Mouse (Mus musculus): Measurements from ENCODE around the gene Dock6. TPM values are rescaled to one million over a fixed set of nuclear protein-coding genes. Genes with fewer than 3 reads are reported as not detected.

Dock6 gene
- total and polyA plus RNA-seq, 3 experiments: 0.79 to 3.6 (median 3.3) TPM

DNA sequence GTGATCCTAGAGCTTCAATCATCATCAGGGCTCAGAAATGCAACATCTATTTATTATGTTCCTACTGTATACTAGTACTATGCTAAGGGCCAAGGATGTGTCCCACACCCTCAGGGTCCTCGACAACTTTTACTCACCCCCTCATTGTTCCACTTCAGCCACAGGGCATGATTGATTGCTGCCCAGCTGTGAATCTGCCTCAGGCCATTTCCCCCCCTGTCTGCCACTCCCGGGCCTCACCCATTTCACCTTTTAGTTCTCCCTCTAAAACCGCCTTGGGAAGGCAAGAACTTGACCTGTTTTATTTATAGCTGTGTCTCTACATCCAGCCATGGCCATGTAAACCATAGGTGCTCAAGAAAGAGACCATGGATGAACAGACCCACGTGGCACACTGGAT lies 28.5 kb downstream of the Dock6 start:
- Histone ChIP-seq H3K9me3 (replicated peaks; ENCODE audit: low read length) (no peaks in the 10 kb centered on the region), H3K4me1 (ENCODE audit: control insufficient read depth in 1 of 2, insufficient read depth in 2 of 2) (0 out of 4 replicates have a peak, but pooled peaks cover 0 to 3% of the 10 kb centered on the region in 2 experiments), H3K4me3 (replicated peaks in 1 of 3; ENCODE audit: low read depth in 2 of 3, low read length in 2 of 3, poor library complexity in 1 of 3) (no peak overlapping the region), H3K79me2 (replicated peaks; ENCODE audit: control insufficient read depth, extremely low read depth, insufficient read depth, poor library complexity, severe bottlenecking) (no peaks in the 10 kb centered on the region), H3K27me3 (replicated peaks) (no peaks in the 10 kb centered on the region), H3K4me2 (ENCODE audit: insufficient read depth, low read depth, poor library complexity, severe bottlenecking) (no peak overlapping the region), H3K9ac (ENCODE audit: insufficient read depth, low read depth) (no peak overlapping the region), H3K36me3 (replicated peaks in 1 of 2; ENCODE audit: control insufficient read depth in 1 of 2, insufficient read depth in 1 of 2, low read length in 1 of 2) (peaks cover 0 to 1% of the 10 kb centered on the region in 2 experiments), H3K27ac (ENCODE audit: insufficient read depth, low read depth) (no peak overlapping the region)
- no peak for TF ChIP-seq EP300 (IDR thresholded peaks at IDR 0.05; ENCODE audit: low read length)
- TF ChIP-seq MAZ (IDR thresholded peaks at IDR 0.05; ENCODE audit: low read depth, low read length): no peak
- TF ChIP-seq CTCF (conservative IDR thresholded peaks at IDR 0.05 in 1 of 2, IDR thresholded peaks at IDR 0.05 in 1 of 2; ENCODE audit: low read depth in 2 of 2, low read length in 2 of 2): no peak
- no peak for TF ChIP-seq GABPA (IDR thresholded peaks at IDR 0.05; ENCODE audit: insufficient replicate concordance, low read depth, low read length)
- in situ Hi-C loops (cut with MboI; ENCODE audit: low pct_ligation_motif_present, low pct_unique_long_range_greater_than_20kb, low sequenced_read_pairs) (no loop called here), dilution Hi-C loops (cut with MboI; ENCODE audit: extremely low pct_ligation_motif_present, extremely low pct_unique_long_range_greater_than_20kb, low sequenced_read_pairs) (no loop called here)
- DNase-seq (ENCODE audit: extremely low read depth): no peak

DNA sequence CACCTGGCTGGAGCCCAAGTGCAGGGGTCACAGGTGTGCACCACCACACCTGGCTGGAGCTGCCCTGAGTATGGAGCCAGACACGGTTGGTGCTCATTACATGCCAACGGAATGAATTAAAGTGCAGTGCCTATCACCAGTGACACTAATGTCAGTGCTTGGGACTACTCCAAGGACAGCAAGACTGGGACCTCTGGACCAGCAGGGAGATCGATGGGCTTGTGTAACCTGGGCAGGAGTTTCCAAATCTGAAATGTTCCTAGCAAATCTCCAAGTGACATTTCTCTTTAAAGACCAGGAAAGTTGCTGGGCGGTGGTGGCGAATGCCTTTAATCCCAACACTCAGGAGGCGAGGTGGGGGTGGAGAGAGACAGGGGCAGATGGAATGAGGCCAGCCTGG lies 29.7 kb downstream of the Dock6 start:
- in situ Hi-C loops (cut with MboI; ENCODE audit: low pct_ligation_motif_present, low pct_unique_long_range_greater_than_20kb, low sequenced_read_pairs): no loop called here
- Histone ChIP-seq H3K4me1 (ENCODE audit: control insufficient read depth in 1 of 2, insufficient read depth in 2 of 2) (0 out of 4 replicates have a peak, but pooled peaks cover 0 to 3% of the 10 kb centered on the region in 2 experiments), H3K4me2 (ENCODE audit: insufficient read depth, low read depth, poor library complexity, severe bottlenecking) (no peak overlapping the region), H3K9me3 (replicated peaks; ENCODE audit: low read length) (no peaks in the 10 kb centered on the region), H3K36me3 (replicated peaks in 1 of 2; ENCODE audit: control insufficient read depth in 1 of 2, insufficient read depth in 1 of 2, low read length in 1 of 2) (peaks cover 0 to 1% of the 10 kb centered on the region in 2 experiments), H3K27me3 (replicated peaks) (no peaks in the 10 kb centered on the region), H3K79me2 (replicated peaks; ENCODE audit: control insufficient read depth, extremely low read depth, insufficient read depth, poor library complexity, severe bottlenecking) (no peaks in the 10 kb centered on the region), H3K27ac (ENCODE audit: insufficient read depth, low read depth) (no peak overlapping the region), H3K9ac (ENCODE audit: insufficient read depth, low read depth) (no peak overlapping the region), H3K4me3 (replicated peaks in 1 of 3; ENCODE audit: low read depth in 2 of 3, low read length in 2 of 3, poor library complexity in 1 of 3) (no peak overlapping the region)
- no peak for TF ChIP-seq ELF1 (IDR thresholded peaks at IDR 0.05; ENCODE audit: low read depth, low read length)
- no peak for TF ChIP-seq POLR2AphosphoS2 (IDR thresholded peaks at IDR 0.05; ENCODE audit: low read depth, low read length)
- no peak for TF ChIP-seq MYC (IDR thresholded peaks at IDR 0.05; ENCODE audit: low read depth, low read length)
- no peak for DNase-seq (ENCODE audit: extremely low read depth)
- dilution Hi-C loops (cut with MboI; ENCODE audit: extremely low pct_ligation_motif_present, extremely low pct_unique_long_range_greater_than_20kb, low sequenced_read_pairs): no loop called here

GRCm38 (mm10) chr9:21820183-21820582 lies 32.3 kb downstream of the Dock6 start:
- Histone ChIP-seq H3K27me3 (replicated peaks) (no peaks in the 10 kb centered on the region), H3K27ac (ENCODE audit: insufficient read depth, low read depth) (no peak overlapping the region), H3K4me3 (replicated peaks in 1 of 3; ENCODE audit: low read depth in 2 of 3, low read length in 2 of 3, poor library complexity in 1 of 3) (no peak overlapping the region), H3K4me1 (ENCODE audit: control insufficient read depth in 1 of 2, insufficient read depth in 2 of 2) (peaks cover 3 to 6% of the 10 kb centered on the region in 2 experiments; a peak in 1 of 4 replicates), H3K4me2 (ENCODE audit: insufficient read depth, low read depth, poor library complexity, severe bottlenecking) (no peak overlapping the region), H3K36me3 (replicated peaks in 1 of 2; ENCODE audit: control insufficient read depth in 1 of 2, insufficient read depth in 1 of 2, low read length in 1 of 2) (peaks cover 0 to 12% of the 10 kb centered on the region in 2 experiments), H3K79me2 (replicated peaks; ENCODE audit: control insufficient read depth, extremely low read depth, insufficient read depth, poor library complexity, severe bottlenecking) (no peaks in the 10 kb centered on the region), H3K9ac (ENCODE audit: insufficient read depth, low read depth) (no peak overlapping the region), H3K9me3 (replicated peaks; ENCODE audit: low read length) (no peaks in the 10 kb centered on the region)
- TF ChIP-seq SMC3 (IDR thresholded peaks at IDR 0.05; ENCODE audit: low read depth, low read length): no peak
- no peak for TF ChIP-seq JUN (IDR thresholded peaks at IDR 0.05; ENCODE audit: insufficient read depth, low read depth, low read length)
- TF ChIP-seq ZKSCAN1 (IDR thresholded peaks at IDR 0.05; ENCODE audit: borderline replicate concordance, low read depth, low read length): no peak
- no peak for TF ChIP-seq GABPA (IDR thresholded peaks at IDR 0.05; ENCODE audit: insufficient replicate concordance, low read depth, low read length)
- no peak for TF ChIP-seq USF1 (IDR thresholded peaks at IDR 0.05; ENCODE audit: low read depth, low read length)
- no peak for TF ChIP-seq MYC (IDR thresholded peaks at IDR 0.05; ENCODE audit: low read depth, low read length)
- TF ChIP-seq NRF1 (IDR thresholded peaks at IDR 0.05; ENCODE audit: low read depth, low read length): no peak
- TF ChIP-seq MAX (IDR thresholded peaks at IDR 0.05; ENCODE audit: low read length): no peak
- no peak for TF ChIP-seq UBTF (IDR thresholded peaks at IDR 0.05; ENCODE audit: low read depth, low read length)
- no peak for TF ChIP-seq MEF2A (IDR thresholded peaks at IDR 0.05; ENCODE audit: borderline replicate concordance, low read depth, low read length)
- no peak for TF ChIP-seq TCF12 (IDR thresholded peaks at IDR 0.05; ENCODE audit: low read depth, low read length)
- TF ChIP-seq NELFE (IDR thresholded peaks at IDR 0.05; ENCODE audit: low read depth, low read length): no peak
- no peak for TF ChIP-seq RAD21 (IDR thresholded peaks at IDR 0.05; ENCODE audit: low read depth, low read length)
- no peak for TF ChIP-seq ZC3H11A (IDR thresholded peaks at IDR 0.05; ENCODE audit: low read depth, low read length)
- TF ChIP-seq BHLHE40 (IDR thresholded peaks at IDR 0.05; ENCODE audit: low read depth, low read length): no peak
- dilution Hi-C loops (cut with MboI; ENCODE audit: extremely low pct_ligation_motif_present, extremely low pct_unique_long_range_greater_than_20kb, low sequenced_read_pairs): no loop called here
- in situ Hi-C loops (cut with MboI; ENCODE audit: low pct_ligation_motif_present, low pct_unique_long_range_greater_than_20kb, low sequenced_read_pairs): no loop called here
- no peak for DNase-seq (ENCODE audit: extremely low read depth)
